Mouse (Mus musculus) lung, embryonic 16.5 days (tissue): Measurements from ENCODE around the gene Recql5. TPM values are rescaled to one million over a fixed set of nuclear protein-coding genes. Genes with fewer than 3 reads are reported as not detected.

Source experiments
- ATAC-seq: fragments of 200-750 bp; cut with Nextera tagmentation; 2 replicates; pipeline ENCODE4 v1.8.0; 2017; ENCODE audit warnings: low read depth, mild to moderate bottlenecking, moderate library complexity
- H3K27ac ChIP-seq: fragments of 300-500 bp; sonication (generic); 2 replicates; pipeline ENCODE4 v1.5.1; 2014; ENCODE audit warnings: mild to moderate bottlenecking, control low read depth, low read length
- H3K27me3 ChIP-seq: fragments of 300-500 bp; sonication (generic); 2 replicates; pipeline ENCODE4 v1.6.1; 2014; ENCODE audit warnings: low read depth, low read length, mixed read lengths; ENCODE audit not compliant: control insufficient read depth, insufficient read depth
- H3K36me3 ChIP-seq: fragments of 300-500 bp; sonication (generic); 2 replicates; pipeline ENCODE4 v1.6.1; 2014; ENCODE audit warnings: low read length; ENCODE audit not compliant: control insufficient read depth, insufficient read depth
- H3K4me1 ChIP-seq: fragments of 300-500 bp; sonication (generic); replicated peaks from 2 replicates; pipeline ENCODE4 v1.6.1; 2014; ENCODE audit warnings: low read length, mixed read lengths; ENCODE audit not compliant: control insufficient read depth, insufficient read depth
- H3K4me2 ChIP-seq: fragments of 300-500 bp; sonication (generic); 2 replicates; pipeline ENCODE4 v1.6.1; 2014; ENCODE audit warnings: low read depth, low read length, control low read depth
- H3K4me3 ChIP-seq: fragments of 300-500 bp; sonication (generic); 2 replicates; pipeline ENCODE4 v1.5.1; 2014; ENCODE audit warnings: mild to moderate bottlenecking, low read length, control low read depth
- H3K9ac ChIP-seq: fragments of 300-500 bp; sonication (generic); 2 replicates; pipeline ENCODE4 v1.6.1; 2014; ENCODE audit warnings: low read length, control low read depth
- H3K9me3 ChIP-seq: fragments of 300-500 bp; sonication (generic); 2 replicates; pipeline ENCODE4 v1.6.1; 2016; ENCODE audit warnings: low read length; ENCODE audit not compliant: control insufficient read depth
- WGBS: fragments of 180-500 bp; shearing (Covaris S2); extraction: QIAGEN DNeasy Blood & Tissue Kit; methylation state at CpG from one replicate; pipeline ENCODE4 v1.1.7; 2014; 5-methylcytosine and 5-hydroxymethylcytosine counted together
- polyA plus RNA-seq: library from polyadenylated mRNA; unstranded; fragments of >200 nt; fragmentation: Nextera tagmentation; extraction: Ambion mirVana; gene quantifications from 2 replicates; pipeline ENCODE4 v1.2.1, GENCODE M21; 2015

The Recql5 gene
- polyA plus RNA-seq, 1 experiment from 2014 or later = 25.7 TPM

DNA sequence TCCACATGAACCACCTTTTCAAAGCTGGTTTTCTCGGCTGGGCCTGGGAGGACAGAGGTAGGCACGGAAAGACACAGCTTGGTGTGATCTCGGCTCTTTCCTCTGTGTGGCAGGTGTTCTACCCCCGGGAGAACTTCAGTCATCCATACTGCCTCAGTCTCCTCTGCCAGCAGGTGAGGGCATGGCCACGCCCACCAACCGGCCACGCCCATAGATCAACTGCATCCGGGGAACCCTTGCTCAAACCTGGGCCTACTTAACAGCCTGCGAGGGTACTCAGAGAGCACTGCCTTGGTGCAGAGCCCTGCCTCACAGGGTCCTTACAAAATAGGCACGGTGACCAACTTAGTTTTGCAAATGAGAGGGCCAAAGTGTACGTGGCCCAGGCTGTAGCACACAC, 48.0 kb downstream of the Recql5 start:
- H3K9me3 ChIP-seq = no peaks in the 10 kb centered on the region
- no peaks in the 10 kb centered on the region for H3K4me1 ChIP-seq
- H3K4me3 ChIP-seq = no peak overlapping the region
- no peak overlapping the region for H3K27ac ChIP-seq
- ATAC-seq = no peak
- WGBS = 71% methylated on average over 11 of the region's 11 CpGs
- H3K27me3 ChIP-seq = peaks cover 6% of the 10 kb centered on the region
- H3K4me2 ChIP-seq = no peak overlapping the region
- H3K9ac ChIP-seq = no peak overlapping the region
- no peaks in the 10 kb centered on the region for H3K36me3 ChIP-seq

DNA sequence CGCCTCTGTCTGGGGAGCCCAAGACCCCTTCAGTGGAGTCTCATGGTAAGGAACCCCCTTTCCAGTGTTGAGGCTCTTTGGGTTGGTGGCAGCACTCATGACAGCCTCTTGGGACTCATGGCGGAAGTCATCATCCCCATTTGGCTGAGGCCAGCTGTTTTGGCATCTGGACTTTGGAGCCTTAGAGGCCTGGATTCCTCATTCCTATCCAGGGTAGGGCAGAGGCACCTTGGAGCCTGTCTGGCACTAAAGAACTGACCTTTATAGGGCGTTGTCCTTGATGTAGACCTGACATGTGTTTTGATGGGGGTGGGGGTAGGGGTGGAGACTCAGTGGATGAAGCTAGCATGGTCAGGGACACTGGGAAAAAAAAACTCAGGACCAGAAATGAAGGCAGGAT, 48.9 kb downstream of the Recql5 start:
- no peaks in the 10 kb centered on the region for H3K4me1 ChIP-seq
- H3K27me3 ChIP-seq = peaks cover 6% of the 10 kb centered on the region
- no peak overlapping the region for H3K27ac ChIP-seq
- no peaks in the 10 kb centered on the region for H3K36me3 ChIP-seq
- H3K4me2 ChIP-seq = no peak overlapping the region
- H3K9ac ChIP-seq = no peak overlapping the region
- no peak for ATAC-seq
- H3K9me3 ChIP-seq = no peaks in the 10 kb centered on the region
- 87% methylated on average over 3 of the region's 3 CpGs for WGBS
- H3K4me3 ChIP-seq = no peak overlapping the region

DNA sequence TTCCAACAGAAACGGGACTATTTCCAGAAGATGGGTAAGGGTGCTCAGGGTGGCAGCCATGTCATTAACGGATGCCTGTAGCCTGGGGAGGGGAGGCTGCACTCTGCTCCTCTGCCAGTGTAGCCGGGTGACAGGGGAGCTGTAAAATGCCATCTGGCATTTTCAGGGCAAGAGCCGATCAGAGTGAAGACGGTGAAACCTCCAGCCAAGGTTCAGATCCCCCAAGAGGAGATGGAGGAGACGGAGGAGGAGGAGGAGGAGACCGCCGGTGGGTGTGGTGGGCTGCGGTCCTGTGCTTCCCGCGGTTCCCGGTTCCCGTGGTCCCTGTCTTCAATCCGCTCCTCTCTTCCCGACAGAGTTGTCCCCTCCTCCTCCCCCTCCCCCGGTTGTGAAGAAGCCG, 50.0 kb downstream of the Recql5 start:
- no peaks in the 10 kb centered on the region for H3K4me1 ChIP-seq
- H3K27ac ChIP-seq = no peak overlapping the region
- H3K4me3 ChIP-seq = no peak overlapping the region
- H3K36me3 ChIP-seq = no peaks in the 10 kb centered on the region
- ATAC-seq = no peak
- no peak overlapping the region for H3K9ac ChIP-seq
- H3K4me2 ChIP-seq = no peak overlapping the region
- 31% methylated on average over 17 of the region's 17 CpGs for WGBS
- H3K27me3 ChIP-seq = peaks cover 6% of the 10 kb centered on the region
- no peaks in the 10 kb centered on the region for H3K9me3 ChIP-seq

DNA sequence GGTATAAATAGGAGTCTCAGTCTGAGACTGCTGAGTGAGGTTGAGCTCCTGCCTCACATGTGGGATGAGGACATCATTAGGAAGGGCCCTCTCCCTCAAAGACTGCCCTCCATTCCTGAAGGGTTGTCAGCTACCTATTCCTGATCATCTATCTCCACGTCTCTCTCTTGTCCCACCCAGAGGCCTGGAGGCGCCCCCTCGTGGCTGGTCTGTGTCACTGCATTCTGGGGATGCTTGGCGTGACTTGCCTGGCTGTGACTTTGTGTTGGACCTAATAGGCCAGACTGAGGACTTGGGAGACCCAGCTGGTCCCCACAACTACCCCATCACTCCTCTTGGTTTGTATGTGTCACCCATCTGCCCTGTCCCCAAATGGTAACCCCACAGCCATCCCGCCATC, 52.3 kb downstream of the Recql5 start:
- Histone ChIP-seq H3K9me3 (no peaks in the 10 kb centered on the region), H3K4me3 (no peak overlapping the region), H3K27ac (no peak overlapping the region), H3K4me1 (no peaks in the 10 kb centered on the region), H3K36me3 (no peaks in the 10 kb centered on the region), H3K9ac (no peak overlapping the region), H3K27me3 (peaks cover 6% of the 10 kb centered on the region), H3K4me2 (no peak overlapping the region)
- no peak for ATAC-seq
- 28% methylated on average over 5 of the region's 5 CpGs for WGBS

DNA sequence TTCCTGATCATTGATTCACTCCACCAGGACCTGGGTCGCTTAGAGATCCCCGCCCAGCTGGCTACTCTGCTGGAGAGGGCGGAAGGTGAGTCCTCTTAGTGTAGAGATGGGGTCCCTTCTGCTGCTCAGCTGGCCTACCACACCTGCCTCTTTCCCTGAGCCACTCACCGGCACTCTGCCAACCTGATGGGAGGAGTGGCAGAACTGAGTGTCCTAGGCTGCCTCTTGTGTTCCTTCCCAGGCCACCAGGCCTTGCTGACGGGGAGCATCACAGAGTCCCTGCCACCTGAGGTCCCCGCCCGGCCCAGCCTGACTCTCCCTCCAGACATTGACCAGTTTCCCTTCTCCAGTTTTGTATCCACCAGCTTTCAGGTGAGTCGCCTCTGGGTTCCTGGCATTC, 55.2 kb downstream of the Recql5 start:
- 77% methylated on average over 8 of the region's 8 CpGs for WGBS
- no peak for ATAC-seq
- no peak overlapping the region for H3K4me2 ChIP-seq
- H3K27me3 ChIP-seq = peaks cover 3% of the 10 kb centered on the region
- no peaks in the 10 kb centered on the region for H3K36me3 ChIP-seq
- H3K9ac ChIP-seq = no peak overlapping the region
- H3K27ac ChIP-seq = no peak overlapping the region
- no peak overlapping the region for H3K4me3 ChIP-seq
- no peaks in the 10 kb centered on the region for H3K9me3 ChIP-seq
- H3K4me1 ChIP-seq = no peaks in the 10 kb centered on the region

DNA sequence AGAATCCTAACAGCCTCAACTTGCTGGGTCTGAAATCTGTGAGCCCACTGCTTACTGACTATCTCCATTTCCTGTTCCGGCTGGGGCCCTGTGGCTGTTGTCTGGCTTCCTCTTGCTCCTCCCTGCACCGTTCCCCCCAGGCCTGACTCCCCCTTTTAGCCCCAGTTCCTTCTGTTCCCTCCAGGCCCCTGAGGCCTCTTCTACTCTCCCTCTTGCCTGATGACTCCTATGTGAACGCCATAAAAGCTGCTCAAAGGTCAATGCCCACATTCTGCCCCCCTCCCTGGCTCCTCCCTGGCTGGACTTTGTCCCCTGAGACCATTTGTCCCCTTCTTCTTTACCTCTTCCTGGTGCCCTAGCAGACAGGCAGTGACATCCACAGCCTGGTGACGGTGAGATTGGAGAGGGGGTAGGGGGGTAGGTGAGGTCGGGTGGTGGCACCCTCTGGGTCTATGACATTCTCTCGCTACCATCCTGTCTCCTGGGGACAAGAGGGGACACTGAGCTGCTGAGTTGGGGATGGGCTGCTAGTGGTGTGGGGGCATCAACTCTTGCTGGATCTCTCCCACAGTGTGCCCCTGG, 56.0 kb downstream of the Recql5 start:
- Histone ChIP-seq H3K27ac (no peak overlapping the region), H3K4me3 (no peak overlapping the region), H3K9ac (no peak overlapping the region), H3K36me3 (no peaks in the 10 kb centered on the region), H3K4me1 (no peaks in the 10 kb centered on the region), H3K27me3 (no peaks in the 10 kb centered on the region; the same call in 1 of the 2 replicates), H3K4me2 (no peak overlapping the region), H3K9me3 (no peaks in the 10 kb centered on the region)
- WGBS = 52% methylated on average over 6 of the region's 6 CpGs
- no peak for ATAC-seq

DNA sequence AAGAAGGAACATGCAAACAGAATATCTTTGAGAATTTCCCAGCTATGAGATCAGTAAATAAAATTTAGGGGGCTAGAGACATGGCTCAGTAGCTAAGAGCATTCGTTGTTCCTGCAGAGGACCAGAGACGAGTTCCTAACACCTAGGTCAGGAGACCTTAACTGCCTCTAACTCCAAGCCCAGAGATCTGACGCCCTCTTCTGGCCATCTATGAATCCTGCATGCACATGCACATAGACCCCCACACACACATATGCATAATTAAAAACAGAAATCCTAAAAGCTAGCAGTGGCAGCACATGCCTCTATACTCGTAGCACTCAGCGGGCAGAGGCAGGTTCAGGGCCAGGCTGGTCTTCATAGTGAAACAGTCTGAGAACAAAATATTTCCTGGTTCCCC, 56.8 kb downstream of the Recql5 start:
- H3K27me3 ChIP-seq = no peaks in the 10 kb centered on the region; the same call in 1 of the 2 replicates
- H3K36me3 ChIP-seq = no peaks in the 10 kb centered on the region
- H3K9ac ChIP-seq = no peak overlapping the region
- 77% methylated on average over 5 of the region's 5 CpGs for WGBS
- H3K27ac ChIP-seq = no peak overlapping the region
- no peak overlapping the region for H3K4me2 ChIP-seq
- no peak for ATAC-seq
- H3K4me3 ChIP-seq = no peak overlapping the region
- no peaks in the 10 kb centered on the region for H3K9me3 ChIP-seq
- H3K4me1 ChIP-seq = no peaks in the 10 kb centered on the region

DNA sequence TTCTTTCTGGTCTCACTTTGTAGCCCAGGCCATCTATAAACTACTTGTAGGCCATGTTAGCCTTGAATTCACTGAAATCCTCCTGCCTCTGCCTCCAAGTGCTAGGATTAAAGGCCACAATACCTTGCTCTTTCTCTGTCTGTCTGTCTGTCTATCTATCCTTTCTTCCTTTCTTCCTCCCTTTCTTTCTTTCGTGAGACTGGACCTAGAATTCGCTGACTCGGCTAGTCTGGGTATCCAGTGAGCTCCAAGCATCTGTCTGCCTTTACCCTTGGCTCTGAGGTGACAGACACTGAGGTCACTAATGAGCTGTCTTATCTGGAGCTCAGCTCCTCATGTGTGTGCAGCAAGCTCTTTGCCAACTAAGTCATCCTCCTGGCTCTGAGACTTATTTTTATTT, 57.3 kb downstream of the Recql5 start:
- Histone ChIP-seq H3K9ac (no peak overlapping the region), H3K27me3 (no peaks in the 10 kb centered on the region), H3K27ac (no peak overlapping the region), H3K36me3 (no peaks in the 10 kb centered on the region), H3K4me2 (no peak overlapping the region), H3K9me3 (no peaks in the 10 kb centered on the region), H3K4me1 (no peaks in the 10 kb centered on the region), H3K4me3 (no peak overlapping the region)
- ATAC-seq = no peak
- 75% methylated on average over 3 of the region's 3 CpGs for WGBS

DNA sequence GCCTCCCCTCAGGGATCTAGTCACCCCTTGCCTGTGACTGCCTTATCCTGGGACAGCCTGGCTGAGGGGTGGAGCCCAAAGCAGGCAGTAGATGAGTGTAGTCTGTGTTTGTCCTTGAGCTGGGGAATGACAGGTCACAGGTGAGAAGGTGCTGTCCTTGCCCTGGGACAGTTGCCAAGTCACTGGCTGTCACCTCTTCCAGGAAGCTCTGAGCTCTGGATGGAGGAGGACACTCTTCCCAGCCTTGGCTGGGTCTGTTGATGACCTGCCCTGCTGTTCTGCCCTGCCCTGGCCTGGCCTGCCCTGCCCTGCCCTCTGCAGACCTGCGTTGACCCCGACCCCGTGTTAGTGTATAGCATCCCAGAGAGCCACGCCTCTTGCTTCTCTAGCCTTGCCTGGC, 60.8 kb downstream of the Recql5 start:
- no peaks in the 10 kb centered on the region for H3K36me3 ChIP-seq
- no peak overlapping the region for H3K27ac ChIP-seq
- H3K4me3 ChIP-seq = no peak overlapping the region
- H3K4me1 ChIP-seq = no peaks in the 10 kb centered on the region
- whole genome bisulfite sequencing = 50% methylated on average over 4 of the region's 4 CpGs
- ATAC-seq = no peak
- H3K9me3 ChIP-seq = no peaks in the 10 kb centered on the region
- H3K27me3 ChIP-seq = no peaks in the 10 kb centered on the region
- no peak overlapping the region for H3K9ac ChIP-seq
- no peak overlapping the region for H3K4me2 ChIP-seq

DNA sequence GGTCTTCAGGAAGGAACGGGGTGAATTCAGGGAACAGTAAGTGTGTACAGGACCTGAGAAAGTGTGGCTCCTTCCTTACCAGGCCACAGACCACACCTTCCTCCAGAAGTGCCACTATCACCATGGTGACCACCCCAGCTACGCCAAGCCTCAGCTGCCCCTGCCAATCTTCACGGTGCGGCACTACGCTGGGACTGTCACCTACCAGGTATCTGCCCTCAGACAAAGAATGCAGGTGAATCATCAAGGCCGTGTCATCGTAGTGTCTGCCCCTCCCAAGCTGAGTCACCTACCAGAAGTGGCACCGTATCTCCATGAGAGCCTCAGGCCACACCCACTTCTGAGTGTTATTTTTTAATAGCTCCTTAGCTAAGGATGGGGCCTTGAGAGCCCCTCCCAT, 63.9 kb downstream of the Recql5 start:
- Histone ChIP-seq H3K27me3 (no peaks in the 10 kb centered on the region), H3K9ac (no peak overlapping the region), H3K27ac (no peak overlapping the region), H3K4me1 (no peaks in the 10 kb centered on the region), H3K36me3 (no peaks in the 10 kb centered on the region), H3K9me3 (no peaks in the 10 kb centered on the region), H3K4me3 (no peak overlapping the region), H3K4me2 (no peak overlapping the region)
- peak; percentile 70 for ATAC-seq
- 50% methylated on average over 8 of the region's 8 CpGs for WGBS
